Mouse (Mus musculus): ENCODE results near the gene Manbal. TPM values are rescaled to one million over a fixed set of nuclear protein-coding genes. Genes with fewer than 3 reads are reported as not detected.
"Not testable (repeated sequence)": the region's sequence is repeated elsewhere in the genome, so short reads cannot be mapped to it uniquely, and the experiment has no call there.

Gene Manbal
- polyA plus RNA-seq, 1 experiment from 2014 or later, result 71.3 TPM

- H3K27me3 ChIP-seq (replicated peaks; ENCODE audit: control insufficient read depth, insufficient read depth, low read length), result no peaks in the 10 kb centered on the region
- H3K4me2 ChIP-seq (ENCODE audit: low read depth, low read length), result no peak overlapping the region
- no peak overlapping the region for H3K4me3 ChIP-seq (ENCODE audit: low read length)
- H3K9ac ChIP-seq (ENCODE audit: low read depth, low read length), result no peak overlapping the region
- peaks cover 33% of the 10 kb centered on the region for H3K4me1 ChIP-seq (ENCODE audit: control insufficient read depth, insufficient read depth, low read length)
- H3K9me3 ChIP-seq (ENCODE audit: control insufficient read depth, low read length), result no peaks in the 10 kb centered on the region
- H3K36me3 ChIP-seq (ENCODE audit: control insufficient read depth, insufficient read depth, low read length), result peaks cover 3% of the 10 kb centered on the region; the same call in 1 of the 2 replicates
- WGBS, result 51% methylated on average over 3 of the region's 3 CpGs
- ATAC-seq, result no peak
- H3K27ac ChIP-seq (ENCODE audit: low read length), result no peak overlapping the region
These were observed 9.6 kb downstream of the Manbal start for GRCm38 (mm10) chr2:157376995-157377394.

GRCm38 (mm10) chr2:157384836-157385235 lies 17.4 kb downstream of the Manbal start:
- no peak overlapping the region for H3K4me2 ChIP-seq (ENCODE audit: low read depth, low read length)
- H3K9ac ChIP-seq (ENCODE audit: low read depth, low read length), result no peak overlapping the region
- H3K36me3 ChIP-seq (ENCODE audit: control insufficient read depth, insufficient read depth, low read length), result no peaks in the 10 kb centered on the region
- no peak overlapping the region for H3K27ac ChIP-seq (ENCODE audit: low read length)
- no peaks in the 10 kb centered on the region for H3K9me3 ChIP-seq (ENCODE audit: control insufficient read depth, low read length)
- H3K4me3 ChIP-seq (ENCODE audit: low read length), result no peak overlapping the region
- no peak for ATAC-seq
- H3K27me3 ChIP-seq (replicated peaks; ENCODE audit: control insufficient read depth, insufficient read depth, low read length), result no peaks in the 10 kb centered on the region
- H3K4me1 ChIP-seq (ENCODE audit: control insufficient read depth, insufficient read depth, low read length), result peaks cover 4% of the 10 kb centered on the region; the same call in 1 of the 2 replicates
- WGBS, result 77% methylated on average over 4 of the region's 4 CpGs

- not testable (repeated sequence) for H3K4me2 ChIP-seq (ENCODE audit: low read depth, low read length); ATAC-seq; H3K36me3 ChIP-seq (ENCODE audit: control insufficient read depth, insufficient read depth, low read length); H3K27ac ChIP-seq (ENCODE audit: low read length); H3K9ac ChIP-seq (ENCODE audit: low read depth, low read length); H3K9me3 ChIP-seq (ENCODE audit: control insufficient read depth, low read length); H3K4me1 ChIP-seq (ENCODE audit: control insufficient read depth, insufficient read depth, low read length); H3K27me3 ChIP-seq (replicated peaks; ENCODE audit: control insufficient read depth, insufficient read depth, low read length); H3K4me3 ChIP-seq (ENCODE audit: low read length)
- WGBS, result 94% methylated on average over 13 of the region's 14 CpGs
These were observed 21.7 kb downstream of the Manbal start for GRCm38 (mm10) chr2:157388901-157389590.

GRCm38 (mm10) chr2:157389591-157389921 lies 22.2 kb downstream of the Manbal start:
- Histone ChIP-seq H3K36me3 (ENCODE audit: control insufficient read depth, insufficient read depth, low read length) (no peaks in the 10 kb centered on the region), H3K9ac (ENCODE audit: low read depth, low read length) (no peak overlapping the region), H3K4me3 (ENCODE audit: low read length) (no peak overlapping the region), H3K4me1 (ENCODE audit: control insufficient read depth, insufficient read depth, low read length) (peaks cover 7% of the 10 kb centered on the region; the same call in 1 of the 2 replicates), H3K27ac (ENCODE audit: low read length) (no peak overlapping the region), H3K27me3 (replicated peaks; ENCODE audit: control insufficient read depth, insufficient read depth, low read length) (no peaks in the 10 kb centered on the region), H3K4me2 (ENCODE audit: low read depth, low read length) (no peak overlapping the region), H3K9me3 (ENCODE audit: control insufficient read depth, low read length) (no peaks in the 10 kb centered on the region)
- 91% methylated on average over 7 of the region's 7 CpGs for WGBS
- ATAC-seq, result no peak

- H3K9me3 ChIP-seq (ENCODE audit: control insufficient read depth, low read length), result no peaks in the 10 kb centered on the region
- no peak for ATAC-seq
- no peak overlapping the region for H3K9ac ChIP-seq (ENCODE audit: low read depth, low read length)
- H3K4me2 ChIP-seq (ENCODE audit: low read depth, low read length), result no peak overlapping the region
- WGBS, result 94% methylated on average over 2 of the region's 2 CpGs
- no peaks in the 10 kb centered on the region for H3K27me3 ChIP-seq (replicated peaks; ENCODE audit: control insufficient read depth, insufficient read depth, low read length)
- H3K4me1 ChIP-seq (ENCODE audit: control insufficient read depth, insufficient read depth, low read length), result peaks cover 14% of the 10 kb centered on the region
- no peaks in the 10 kb centered on the region for H3K36me3 ChIP-seq (ENCODE audit: control insufficient read depth, insufficient read depth, low read length)
- no peak overlapping the region for H3K4me3 ChIP-seq (ENCODE audit: low read length)
- H3K27ac ChIP-seq (ENCODE audit: low read length), result no peak overlapping the region
These were observed 24.9 kb downstream of the Manbal start for GRCm38 (mm10) chr2:157392331-157392730.

- no peak overlapping the region for H3K27ac ChIP-seq (ENCODE audit: low read length)
- ATAC-seq, result no peak
- H3K4me2 ChIP-seq (ENCODE audit: low read depth, low read length), result no peak overlapping the region
- peaks cover 14% of the 10 kb centered on the region for H3K4me1 ChIP-seq (ENCODE audit: control insufficient read depth, insufficient read depth, low read length)
- no peaks in the 10 kb centered on the region for H3K27me3 ChIP-seq (replicated peaks; ENCODE audit: control insufficient read depth, insufficient read depth, low read length)
- H3K9ac ChIP-seq (ENCODE audit: low read depth, low read length), result no peak overlapping the region
- 98% methylated on average over 4 of the region's 4 CpGs for WGBS
- H3K4me3 ChIP-seq (ENCODE audit: low read length), result no peak overlapping the region
- peaks cover 4% of the 10 kb centered on the region for H3K9me3 ChIP-seq (ENCODE audit: control insufficient read depth, low read length)
- H3K36me3 ChIP-seq (ENCODE audit: control insufficient read depth, insufficient read depth, low read length), result peaks cover 7% of the 10 kb centered on the region
These were observed 26.2 kb downstream of the Manbal start for GRCm38 (mm10) chr2:157393549-157393948.

GRCm38 (mm10) chr2:157394868-157395267 lies 27.5 kb downstream of the Manbal start:
- H3K9ac ChIP-seq (ENCODE audit: low read depth, low read length), result 0 out of 2 replicates have a peak overlapping the region, but pooled peaks have one; percentile 26
- H3K9me3 ChIP-seq (ENCODE audit: control insufficient read depth, low read length), result peaks cover 5% of the 10 kb centered on the region
- 0 out of 2 replicates have a peak overlapping the region, but pooled peaks have one; percentile 1 for H3K4me2 ChIP-seq (ENCODE audit: low read depth, low read length)
- H3K27ac ChIP-seq (ENCODE audit: low read length), result peak overlapping the region; percentile 72
- H3K4me1 ChIP-seq (ENCODE audit: control insufficient read depth, insufficient read depth, low read length), result peaks cover 14% of the 10 kb centered on the region
- peak; percentile 75 for ATAC-seq
- peaks cover 7% of the 10 kb centered on the region for H3K36me3 ChIP-seq (ENCODE audit: control insufficient read depth, insufficient read depth, low read length)
- H3K4me3 ChIP-seq (ENCODE audit: low read length), result no peak overlapping the region
- 42% methylated on average over 6 of the region's 6 CpGs for WGBS
- H3K27me3 ChIP-seq (replicated peaks; ENCODE audit: control insufficient read depth, insufficient read depth, low read length), result no peaks in the 10 kb centered on the region

- WGBS, result 49% methylated on average over 5 of the region's 5 CpGs
- H3K36me3 ChIP-seq (ENCODE audit: control insufficient read depth, insufficient read depth, low read length), result peaks cover 7% of the 10 kb centered on the region
These were observed 28.0 kb downstream of the Manbal start for GRCm38 (mm10) chr2:157395371-157395770.

GRCm38 (mm10) chr2:157395960-157396359 lies 28.6 kb downstream of the Manbal start:
- H3K9ac ChIP-seq (ENCODE audit: low read depth, low read length), result no peak overlapping the region
- H3K36me3 ChIP-seq (ENCODE audit: control insufficient read depth, insufficient read depth, low read length), result peaks cover 7% of the 10 kb centered on the region
- ATAC-seq, result no peak
- no peaks in the 10 kb centered on the region for H3K27me3 ChIP-seq (replicated peaks; ENCODE audit: control insufficient read depth, insufficient read depth, low read length)
- no peak overlapping the region for H3K4me2 ChIP-seq (ENCODE audit: low read depth, low read length)
- H3K27ac ChIP-seq (ENCODE audit: low read length), result peak overlapping the region; percentile 7; the same call in 1 of the 2 replicates
- no peak overlapping the region for H3K4me3 ChIP-seq (ENCODE audit: low read length)
- H3K4me1 ChIP-seq (ENCODE audit: control insufficient read depth, insufficient read depth, low read length), result peaks cover 14% of the 10 kb centered on the region
- peaks cover 5% of the 10 kb centered on the region for H3K9me3 ChIP-seq (ENCODE audit: control insufficient read depth, low read length)
- 54% methylated on average over 13 of the region's 13 CpGs for WGBS

More at GRCm38 (mm10) chr2:157395371-157395770, 28.0 kb downstream of the Manbal start:
- H3K27ac ChIP-seq (ENCODE audit: low read length), result peak overlapping the region; percentile 72
- peaks cover 14% of the 10 kb centered on the region for H3K4me1 ChIP-seq (ENCODE audit: control insufficient read depth, insufficient read depth, low read length)
- no peaks in the 10 kb centered on the region for H3K27me3 ChIP-seq (replicated peaks; ENCODE audit: control insufficient read depth, insufficient read depth, low read length)
- H3K9me3 ChIP-seq (ENCODE audit: control insufficient read depth, low read length), result peaks cover 5% of the 10 kb centered on the region
- H3K4me2 ChIP-seq (ENCODE audit: low read depth, low read length), result no peak overlapping the region
- ATAC-seq, result no peak
- no peak overlapping the region for H3K4me3 ChIP-seq (ENCODE audit: low read length)
- H3K9ac ChIP-seq (ENCODE audit: low read depth, low read length), result 0 out of 2 replicates have a peak overlapping the region, but pooled peaks have one; percentile 26
